Mouse (Mus musculus) adrenal gland, adult (tissue): ENCODE data around the gene Gpc3.

Experiments
- DNase-seq, 2 experiments: peaks; one replicate each; pipeline ENCODE4 v3.0.0; 2022 to 2023; ENCODE audit warnings: low spot score in 1 of 2; ENCODE audit not compliant: inconsistent age in 2 of 2

Gpc3 gene

DNA sequence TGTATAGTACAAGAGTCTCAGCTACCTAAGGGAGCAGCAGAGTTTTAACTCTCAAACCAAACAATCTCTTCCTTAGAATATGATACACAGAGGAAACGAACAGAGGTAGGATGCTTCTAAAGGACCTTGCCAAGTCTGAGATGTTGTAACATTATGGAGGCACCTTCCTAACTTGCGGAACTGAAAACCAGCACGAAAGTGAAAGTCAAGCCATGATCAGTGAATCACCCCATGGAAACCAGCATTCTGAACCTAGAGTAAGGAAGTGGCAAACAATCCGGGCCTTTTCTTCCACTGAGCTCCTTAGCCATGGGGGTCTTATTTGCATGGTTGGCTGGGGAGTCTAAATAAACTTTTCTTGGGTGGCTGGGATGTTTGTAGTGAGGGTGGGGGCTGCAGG lies 53.8 kb downstream of the Gpc3 start:
- DNase-seq: no peak

DNA sequence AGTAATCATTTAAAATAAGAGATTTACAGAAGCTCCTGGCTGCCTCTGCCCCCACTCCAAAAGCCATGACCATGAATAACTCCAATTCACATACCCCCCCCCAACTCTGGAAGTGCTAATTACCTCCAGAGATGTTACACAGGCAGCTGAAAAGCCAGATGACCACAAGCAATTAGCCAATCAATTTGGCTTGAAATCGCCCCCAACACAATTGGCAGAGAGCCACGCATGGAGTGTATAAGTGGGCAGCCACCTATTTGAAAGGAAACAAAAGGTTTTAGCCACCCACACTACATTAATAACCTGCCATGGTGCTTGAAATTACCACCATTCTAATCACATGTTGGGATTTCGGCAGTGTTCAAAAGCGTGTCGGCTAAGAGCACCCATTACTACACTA lies 55.2 kb downstream of the Gpc3 start:
- no peak for DNase-seq

DNA sequence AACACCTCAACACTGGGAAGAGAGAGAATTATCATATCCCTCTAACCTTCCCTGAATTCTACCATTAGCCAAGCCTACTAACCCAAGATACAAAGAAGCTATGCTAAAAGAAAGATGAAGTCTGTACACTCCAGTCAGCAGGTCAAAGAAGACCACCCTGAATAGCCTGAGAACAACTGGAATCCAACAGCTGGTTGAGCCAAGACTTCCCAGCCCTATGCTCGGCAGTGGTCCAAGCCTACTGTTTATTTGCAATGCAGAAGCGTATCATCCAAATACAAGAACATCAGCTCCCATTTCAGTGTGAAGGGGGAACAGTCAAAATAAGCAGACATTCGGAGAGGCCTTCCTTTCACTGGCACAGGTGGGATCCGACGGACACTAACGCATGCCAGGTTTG lies 56.3 kb downstream of the Gpc3 start:
- DNase-seq: no peak

DNA sequence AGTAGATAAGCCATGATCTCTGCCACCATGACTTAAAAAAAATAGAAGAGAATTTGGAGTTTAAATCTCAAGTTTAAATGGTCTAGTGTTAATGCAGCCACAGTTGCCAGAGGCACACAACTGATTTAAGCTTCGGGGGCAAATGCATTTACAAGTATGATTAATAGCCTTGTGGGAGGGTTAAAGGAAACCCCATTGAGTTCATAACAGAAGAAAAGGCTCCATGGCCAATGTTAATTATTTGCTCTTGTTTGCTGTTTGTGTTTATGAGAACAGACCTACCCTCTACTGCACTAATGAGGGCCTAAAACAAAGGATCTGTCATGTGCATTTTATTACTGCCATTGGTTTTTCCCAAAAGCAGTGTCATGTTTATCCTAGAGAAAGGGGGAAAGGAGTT lies 62.5 kb downstream of the Gpc3 start:
- DNase-seq: no peak

DNA sequence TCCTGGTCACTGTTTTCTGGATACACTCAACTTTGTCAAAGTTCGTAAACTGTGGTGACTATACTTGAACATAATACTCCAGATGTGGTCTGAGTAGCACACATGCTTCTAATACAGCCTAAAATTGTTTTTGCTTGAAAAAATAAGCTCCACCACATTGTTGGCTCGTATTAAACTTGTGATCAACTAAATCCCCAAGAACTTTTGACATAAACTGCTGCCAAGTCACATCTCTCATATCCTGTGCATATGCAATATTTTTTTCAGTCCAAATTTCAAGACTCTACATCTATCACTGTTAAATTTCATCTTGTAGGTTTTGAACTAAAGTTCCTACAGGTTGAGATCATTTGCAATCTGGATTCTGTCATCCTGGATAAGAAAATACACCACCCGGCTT lies 69.1 kb downstream of the Gpc3 start:
- DNase-seq: no peak

DNA sequence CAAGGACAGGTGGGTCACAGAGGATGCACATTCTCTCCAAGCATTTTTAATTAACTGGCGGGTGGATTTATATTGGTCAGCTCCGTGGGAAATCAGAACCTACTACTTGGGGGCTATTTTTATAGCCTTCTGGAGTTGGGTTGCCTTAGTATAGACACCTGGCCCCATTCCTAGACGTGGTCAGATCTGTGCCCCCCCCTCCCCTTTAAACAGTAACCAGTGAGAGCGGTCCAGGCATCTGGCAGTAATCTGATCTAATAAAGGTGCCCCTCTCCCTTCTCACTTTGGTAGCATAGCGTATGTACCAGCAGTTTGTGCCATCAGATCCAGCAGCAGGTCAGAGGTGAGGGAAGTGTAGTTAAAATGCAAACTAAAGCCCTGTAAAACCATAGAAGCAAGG lies 76.5 kb downstream of the Gpc3 start:
- no peak for DNase-seq

DNA sequence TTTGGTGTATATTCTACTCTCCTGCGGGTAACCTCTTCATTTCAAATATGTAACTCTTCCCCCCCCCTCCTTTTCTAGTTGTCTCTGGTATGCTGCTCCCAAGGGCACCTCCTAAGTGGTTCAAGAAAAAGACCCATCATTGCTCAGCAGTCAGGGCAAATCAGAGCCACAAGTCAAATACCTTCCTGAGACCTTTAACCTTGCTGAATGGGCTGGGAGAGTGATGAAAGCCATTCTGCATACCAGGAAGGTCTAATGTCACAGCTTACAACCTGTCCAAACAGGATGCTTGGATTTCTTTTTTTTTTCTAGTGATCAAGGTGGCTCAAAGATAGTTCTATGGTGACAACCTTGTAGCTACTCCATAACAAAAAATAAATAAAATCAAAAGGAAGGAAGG lies 80.0 kb downstream of the Gpc3 start:
- DNase-seq: no peak

DNA sequence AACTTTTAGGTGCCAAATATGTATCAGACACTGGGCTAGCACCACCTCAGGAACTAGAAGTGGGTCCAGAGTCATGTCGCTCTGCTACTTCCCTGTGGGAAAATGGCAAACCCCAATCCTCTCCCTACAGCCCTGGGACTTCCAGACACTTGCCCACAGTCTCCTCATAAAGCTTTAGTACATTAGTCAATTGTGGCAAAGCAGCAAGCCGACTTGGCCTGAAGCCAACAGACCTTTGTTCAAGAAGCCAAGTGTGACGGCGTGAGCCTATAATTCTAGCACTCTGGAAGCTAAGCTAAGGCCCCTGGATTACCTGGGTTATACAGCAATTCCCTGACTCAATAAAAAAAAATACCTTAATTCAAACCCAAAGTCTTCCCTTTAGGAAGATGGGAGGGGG lies 80.7 kb downstream of the Gpc3 start:
- DNase-seq: no peak

DNA sequence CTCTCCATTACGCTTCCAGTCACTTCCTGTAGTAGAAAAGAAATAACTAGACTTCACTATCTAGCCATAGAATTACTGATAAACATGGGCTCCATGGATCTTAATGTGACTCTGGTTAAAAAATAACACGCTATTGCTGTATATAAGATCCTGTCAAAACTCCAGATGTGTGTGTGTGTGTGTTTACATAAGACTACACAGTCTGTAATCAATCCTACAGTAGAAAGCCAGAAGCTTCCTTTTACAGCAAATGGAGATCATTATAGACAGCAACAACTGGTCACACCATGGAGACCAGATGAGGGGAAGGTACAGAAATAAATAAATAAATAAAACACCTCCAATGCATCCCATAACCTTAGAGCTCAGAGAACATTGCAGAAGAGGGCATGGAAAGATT lies 81.6 kb downstream of the Gpc3 start:
- no peak for DNase-seq

DNA sequence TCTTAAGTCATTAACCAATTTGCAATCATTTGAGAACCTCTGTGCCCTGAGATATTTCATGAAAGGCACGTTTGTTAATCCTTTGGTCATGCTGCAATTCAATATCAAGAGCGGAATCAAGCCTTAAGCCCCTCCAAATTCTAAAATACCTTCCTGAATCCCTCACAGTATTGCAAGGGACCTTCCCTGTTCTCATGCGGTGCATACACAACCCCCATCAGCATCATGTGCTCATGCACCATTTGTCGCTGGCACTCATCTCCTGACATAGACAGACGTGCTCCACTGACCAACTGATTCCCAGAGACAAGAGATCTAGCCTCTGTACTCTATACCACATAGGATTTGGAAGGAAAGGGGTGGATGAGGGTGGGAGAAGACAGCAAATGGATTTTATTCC lies 87.7 kb downstream of the Gpc3 start:
- DNase-seq: no peak

DNA sequence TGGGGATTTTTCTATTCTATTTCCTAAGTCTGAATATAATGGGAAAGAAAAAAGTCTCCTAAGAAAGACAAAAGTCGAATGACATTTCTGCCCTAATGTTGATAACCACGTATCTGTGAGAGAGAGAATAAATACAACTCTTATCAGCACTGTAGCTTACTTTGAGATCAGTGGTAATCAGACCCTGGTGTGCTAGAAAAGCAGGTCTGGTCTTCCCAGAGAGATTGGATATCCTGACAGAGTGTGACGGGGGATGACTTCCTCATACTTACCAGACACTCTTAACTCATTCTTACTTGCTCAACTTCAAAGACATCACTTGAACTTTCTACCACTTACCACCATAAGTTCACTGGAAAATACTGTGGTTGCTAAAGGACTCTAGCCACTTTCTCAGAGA lies 88.6 kb downstream of the Gpc3 start:
- DNase-seq: no peak

DNA sequence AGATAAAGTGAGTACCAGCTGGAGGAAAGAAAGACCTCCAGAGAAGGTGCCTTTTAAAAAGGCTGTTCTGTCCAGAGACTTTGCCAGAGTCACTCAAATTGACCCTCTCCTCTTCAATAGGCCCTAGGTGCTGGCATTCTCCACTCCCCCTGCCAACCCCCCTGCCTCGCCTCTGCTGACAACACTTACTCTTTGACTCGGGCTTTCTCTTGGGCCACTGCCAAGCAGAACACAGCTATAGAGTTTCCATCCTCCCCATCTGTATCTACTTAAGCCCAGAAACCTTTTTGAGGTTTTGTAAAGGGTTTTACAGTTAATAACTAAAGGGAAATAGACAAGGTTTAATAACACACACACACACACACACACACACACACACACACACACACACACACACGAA lies 99.2 kb downstream of the Gpc3 start:
- no peak for DNase-seq

DNA sequence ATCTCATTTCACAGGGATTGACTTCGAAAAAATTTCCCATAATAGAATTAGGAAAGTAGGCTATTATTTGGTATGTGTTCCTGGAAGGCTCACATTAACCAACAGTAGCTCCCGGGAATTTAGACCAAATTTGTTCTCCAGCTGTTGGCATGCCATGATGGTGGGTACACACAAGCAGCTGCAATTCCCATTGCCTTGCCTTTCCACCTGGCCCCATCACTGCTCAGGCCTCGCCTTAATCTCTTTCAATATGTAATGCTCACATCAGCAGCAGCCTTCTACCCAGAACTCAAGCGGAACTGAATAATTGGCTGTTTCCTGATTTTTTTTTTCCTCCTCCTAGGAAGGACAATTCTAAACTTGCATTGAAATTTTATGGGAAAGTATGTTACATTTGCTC lies 102.6 kb downstream of the Gpc3 start:
- no peak for DNase-seq

DNA sequence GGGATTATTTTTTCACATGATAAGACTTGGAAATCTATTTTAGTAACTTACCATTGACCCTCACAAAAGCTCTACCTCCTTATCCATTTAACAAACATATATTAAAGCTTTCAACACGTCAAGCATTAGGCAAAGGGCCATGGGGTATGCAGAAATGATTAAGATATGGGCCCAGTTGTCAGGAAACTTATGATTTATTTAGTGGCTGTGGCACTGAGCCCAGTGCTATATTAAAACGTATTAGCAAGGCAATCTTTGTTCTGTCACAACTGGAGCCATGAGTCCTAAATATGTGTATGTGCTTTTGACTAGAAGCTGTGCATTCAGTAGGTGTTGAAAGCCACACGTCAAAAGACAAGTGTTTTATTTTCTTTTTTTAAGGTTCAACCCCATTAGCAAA lies 109.9 kb downstream of the Gpc3 start:
- DNase-seq: no peak

DNA sequence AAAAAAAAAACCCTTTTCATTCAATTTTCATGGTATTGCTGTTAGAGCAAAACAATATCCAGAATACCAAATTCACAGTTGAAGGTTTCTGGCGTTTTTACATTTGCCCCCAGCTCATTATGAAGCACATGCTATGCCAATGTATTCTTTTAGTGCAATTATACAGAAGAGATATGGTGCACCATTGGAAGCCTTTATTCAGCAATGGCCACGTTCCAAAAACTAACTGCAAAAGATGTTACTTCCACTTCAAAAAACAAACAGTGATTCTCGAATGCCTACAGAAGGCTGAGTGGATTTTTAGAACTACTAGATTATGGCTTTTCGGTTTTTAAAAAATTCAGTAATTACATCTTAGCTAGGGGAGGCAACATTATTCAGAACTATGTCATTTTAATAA lies 124.3 kb downstream of the Gpc3 start:
- no peak for DNase-seq

DNA sequence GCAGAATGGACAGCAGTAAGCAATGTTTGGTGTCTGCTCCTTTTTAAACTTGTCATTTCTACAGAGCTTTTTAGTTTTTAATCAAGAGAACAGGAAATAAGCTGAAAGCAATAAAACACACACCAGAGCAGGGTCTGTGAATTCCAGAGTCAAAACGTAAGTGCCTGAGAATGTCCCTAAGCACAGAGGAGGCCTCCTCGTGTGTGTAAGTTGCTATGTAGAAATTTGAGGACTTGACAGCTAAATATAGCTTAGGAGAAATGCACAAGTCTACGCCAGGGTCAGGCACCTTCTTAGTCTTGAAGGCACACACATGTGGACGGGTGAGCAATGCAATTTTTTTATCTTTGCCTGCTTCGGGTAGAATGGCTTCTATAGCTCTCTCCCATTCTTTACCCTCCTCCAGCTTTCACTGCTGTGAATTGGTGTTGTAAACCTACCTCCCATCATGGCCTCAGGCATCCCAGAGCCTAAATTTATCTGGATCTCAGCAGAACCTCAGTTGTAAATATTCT lies 158.6 kb downstream of the Gpc3 start:
- no peak for DNase-seq

DNA sequence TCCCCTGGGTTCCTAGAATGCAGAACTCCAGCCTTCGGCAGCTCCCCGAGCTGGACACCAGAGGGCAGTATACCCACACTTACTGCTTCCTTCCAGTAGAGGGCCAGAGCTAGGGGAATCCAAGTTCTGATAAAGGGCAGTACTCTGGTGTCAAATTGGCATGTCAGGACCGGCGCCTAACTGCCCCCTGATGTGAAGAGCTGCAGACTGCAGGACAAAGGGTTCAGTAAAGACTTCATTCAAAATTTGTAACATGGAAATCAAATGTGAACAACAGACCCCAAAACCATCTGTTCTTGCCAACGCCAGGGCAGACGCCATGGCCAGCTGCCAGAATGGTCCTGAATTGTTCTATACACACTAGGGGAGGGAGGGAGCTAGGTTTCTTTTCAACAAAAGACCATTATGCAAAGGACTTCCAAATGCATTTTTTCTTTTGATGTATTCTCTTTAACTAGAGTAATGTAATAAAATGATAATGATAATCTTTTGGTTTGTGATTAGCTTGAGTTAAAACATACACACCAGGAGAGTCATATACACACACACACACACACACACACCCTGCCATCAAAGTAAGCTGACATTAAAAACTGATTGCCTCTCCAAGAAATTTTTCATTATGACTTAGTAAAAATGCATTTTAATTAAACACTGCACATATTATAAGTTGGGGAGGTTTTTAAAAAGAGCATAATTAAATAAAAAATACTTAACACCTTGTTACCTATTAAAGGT lies 160.1 kb downstream of the Gpc3 start:
- peak; percentile 40 to 87 for DNase-seq

DNA sequence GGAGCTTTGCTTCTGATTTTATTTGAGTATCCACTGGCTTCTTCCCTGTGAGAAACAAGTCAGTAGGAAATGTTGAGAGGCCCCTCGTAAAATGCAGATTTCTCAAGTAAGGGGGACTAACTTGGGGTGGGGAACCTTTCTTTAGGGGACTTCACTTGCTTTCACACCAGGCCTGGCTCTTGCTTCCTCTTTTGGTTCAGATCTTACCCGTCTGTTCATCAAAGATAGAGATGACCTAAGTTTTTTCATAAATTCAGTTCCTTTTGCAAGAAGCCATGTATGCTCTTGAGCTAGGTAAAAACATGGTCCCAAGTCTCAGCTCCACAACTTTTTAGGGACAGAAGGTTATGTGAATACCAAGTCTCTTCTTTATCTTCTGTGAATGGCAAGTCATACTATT lies 164.6 kb downstream of the Gpc3 start:
- no peak for DNase-seq

DNA sequence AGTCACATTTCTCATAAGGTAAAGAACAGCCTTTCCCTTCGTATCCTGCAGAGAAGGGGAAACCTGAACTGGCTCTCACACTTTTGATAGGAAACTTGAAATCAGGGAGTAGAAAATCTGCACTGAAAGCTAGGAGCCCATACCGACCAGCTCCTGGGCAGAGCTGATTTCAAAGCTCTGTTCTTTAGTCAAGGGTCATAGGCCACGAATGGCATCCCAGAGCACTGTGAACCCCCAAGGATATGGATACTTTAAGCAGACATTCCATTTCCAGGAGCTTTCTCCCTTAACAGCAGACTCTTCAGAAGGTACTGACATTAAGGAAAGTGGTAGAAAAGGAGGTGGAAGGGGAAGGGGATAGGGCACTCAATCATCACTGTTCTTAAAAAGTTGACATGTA lies 165.3 kb downstream of the Gpc3 start:
- DNase-seq: no peak

DNA sequence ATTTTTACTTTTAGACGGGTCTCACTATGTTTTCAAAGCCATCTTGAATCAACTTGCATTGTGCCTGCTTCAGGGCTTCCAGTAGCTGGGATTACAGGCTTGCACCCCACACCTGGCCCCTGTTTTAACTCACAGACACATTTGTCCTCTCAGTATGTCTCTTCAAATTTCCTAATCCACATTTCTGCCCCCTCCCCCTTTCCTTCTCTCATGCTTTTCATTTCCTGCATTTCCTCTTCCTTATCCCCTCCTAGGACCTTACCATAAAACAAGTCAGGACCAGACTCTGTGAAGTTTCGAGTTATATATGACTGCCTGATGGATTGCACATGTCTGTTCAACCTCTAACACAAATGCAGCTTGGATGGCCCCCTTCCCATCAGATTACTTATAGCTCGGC lies 167.2 kb downstream of the Gpc3 start:
- DNase-seq: no peak

DNA sequence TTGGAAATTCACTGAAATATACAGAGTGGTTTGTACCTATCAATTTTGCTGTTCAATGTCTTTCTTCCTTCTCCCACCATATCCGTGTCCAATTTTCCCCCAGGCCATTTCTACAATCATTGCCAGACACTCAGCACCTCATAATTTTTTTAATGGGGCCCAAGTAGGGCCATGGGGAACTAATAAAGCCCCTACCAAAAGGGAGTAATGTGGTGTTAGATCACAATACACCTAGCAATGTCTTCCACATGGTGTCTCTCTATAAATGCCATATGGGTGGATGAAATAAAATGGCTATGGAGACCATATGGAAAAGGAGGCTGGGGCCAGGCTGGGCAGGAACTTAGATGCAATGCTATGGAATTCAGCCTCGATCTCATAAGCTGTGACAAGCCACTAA lies 168.8 kb downstream of the Gpc3 start:
- no peak for DNase-seq

DNA sequence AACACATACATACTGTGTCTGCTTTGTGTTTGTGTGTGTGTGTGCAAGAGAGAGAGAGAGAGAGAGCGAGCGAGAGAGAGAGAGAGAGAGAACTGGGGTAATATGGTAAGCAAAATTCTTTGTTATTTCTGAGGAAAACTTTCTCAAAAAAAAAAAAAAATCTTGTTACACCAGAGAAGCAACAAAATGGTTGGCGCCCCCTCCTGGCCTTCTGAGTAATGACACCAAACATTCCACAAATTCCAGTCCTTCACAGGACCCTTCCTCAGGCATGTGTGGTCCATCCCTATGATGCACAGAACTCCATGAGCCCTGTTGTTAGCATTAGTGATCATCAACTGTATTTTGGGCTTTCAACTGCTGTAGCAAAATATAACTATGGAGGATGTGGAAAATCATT lies 172.0 kb downstream of the Gpc3 start:
- DNase-seq: peak in 1 of 2 experiments; percentile 32

DNA sequence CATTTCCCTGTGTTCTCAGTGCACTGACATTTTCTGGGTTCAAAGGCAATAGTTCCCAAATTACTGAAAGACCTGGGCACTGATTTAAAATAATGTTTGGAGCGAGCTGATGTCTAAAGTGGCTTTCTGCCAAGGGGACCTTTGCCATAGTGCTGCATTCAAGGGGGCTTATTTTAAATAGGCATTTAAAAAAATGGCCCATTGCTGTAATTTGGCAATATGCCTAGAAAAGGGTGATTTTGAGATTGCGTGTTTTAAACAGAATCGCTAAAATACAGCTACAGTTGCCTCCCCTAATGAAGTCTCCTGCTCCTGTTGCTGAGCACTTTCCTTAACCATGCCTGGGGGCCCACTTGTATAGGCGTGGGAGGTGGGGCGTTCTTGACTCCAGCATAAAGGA lies 174.3 kb downstream of the Gpc3 start:
- DNase-seq: no peak
